Mouse (Mus musculus): ENCODE measurements around the gene Ptk7.

Gene Ptk7

DNA sequence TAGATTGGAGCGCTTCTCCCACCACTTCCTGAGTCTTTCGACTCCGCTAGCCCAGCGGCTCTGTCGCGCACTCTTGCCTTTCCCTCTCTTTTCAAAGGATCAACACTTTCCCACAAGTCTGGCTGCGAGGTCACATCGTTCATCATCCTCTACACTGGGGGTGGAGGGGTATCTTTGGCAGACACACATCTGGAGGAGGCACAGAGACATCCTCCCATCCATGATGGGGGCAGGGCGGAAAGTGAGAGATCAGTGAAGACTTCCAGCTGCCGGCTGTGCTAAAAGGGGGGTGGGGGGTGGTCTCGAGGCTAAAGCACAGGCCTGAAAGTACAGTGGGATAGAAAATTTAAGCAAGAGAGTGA is 72.7 kb downstream of the Ptk7 start:
- DNase-seq (ENCODE audit: low read depth, low spot score): peak; percentile 77

DNA sequence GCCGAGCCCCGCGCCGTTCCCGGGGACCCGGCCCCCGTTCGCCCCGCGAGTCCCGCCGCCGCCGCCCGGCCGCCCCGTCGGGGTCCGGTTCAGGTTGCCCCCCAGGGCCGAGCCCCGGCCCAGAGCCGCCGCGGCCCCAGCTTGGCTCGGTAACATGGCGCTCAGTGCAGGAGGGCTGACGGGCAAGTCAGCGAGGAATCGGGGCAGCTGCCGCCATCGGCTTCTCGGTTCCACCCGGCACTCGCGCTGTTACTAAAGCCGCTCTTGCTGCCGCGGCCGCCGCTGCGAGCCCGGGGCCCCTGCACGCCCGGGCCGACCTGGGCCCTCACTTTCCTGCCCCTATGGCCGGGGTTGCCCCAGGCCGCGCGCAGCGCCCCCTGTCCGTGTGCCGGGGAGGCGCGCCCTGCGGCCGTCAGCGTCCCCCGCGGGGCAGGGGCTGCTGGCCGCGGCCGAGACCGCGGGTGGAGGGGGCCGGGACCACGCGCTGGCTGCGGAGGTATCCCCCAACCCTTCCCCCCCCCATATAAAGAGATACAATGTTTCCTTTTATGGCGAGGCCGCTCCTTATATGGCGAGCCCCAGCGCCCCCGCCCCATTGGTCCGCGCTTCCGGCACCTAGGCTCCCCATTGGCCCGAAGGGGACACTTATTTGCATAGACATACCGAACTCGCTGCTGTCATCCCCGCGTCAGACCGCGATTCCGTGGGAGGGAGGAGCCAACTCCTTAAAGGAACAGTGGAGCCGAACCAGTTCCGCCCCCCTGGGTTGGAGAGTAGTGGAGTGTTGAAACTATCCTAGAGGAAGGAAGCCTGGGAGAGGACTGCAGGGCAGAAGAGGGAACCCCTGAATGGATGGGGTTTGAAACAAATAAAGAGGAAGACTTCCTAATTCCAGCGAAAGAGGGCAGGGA is 73.4 kb downstream of the Ptk7 start, which contains the start of gene Srf:
Srf (minus strand) TSS at position 503 of the 911 bp plus-strand sequence.
- peak; percentile 98 for DNase-seq (ENCODE audit: low read depth, low spot score)

- no peak for DNase-seq (ENCODE audit: low read depth, low spot score)
Measured at GRCm38 (mm10) chr17:46554977-46555672, 74.2 kb downstream of the Ptk7 start.

- DNase-seq (ENCODE audit: low read depth, low spot score): no peak
Measured at GRCm38 (mm10) chr17:46554646-46554976, 74.7 kb downstream of the Ptk7 start.

DNA sequence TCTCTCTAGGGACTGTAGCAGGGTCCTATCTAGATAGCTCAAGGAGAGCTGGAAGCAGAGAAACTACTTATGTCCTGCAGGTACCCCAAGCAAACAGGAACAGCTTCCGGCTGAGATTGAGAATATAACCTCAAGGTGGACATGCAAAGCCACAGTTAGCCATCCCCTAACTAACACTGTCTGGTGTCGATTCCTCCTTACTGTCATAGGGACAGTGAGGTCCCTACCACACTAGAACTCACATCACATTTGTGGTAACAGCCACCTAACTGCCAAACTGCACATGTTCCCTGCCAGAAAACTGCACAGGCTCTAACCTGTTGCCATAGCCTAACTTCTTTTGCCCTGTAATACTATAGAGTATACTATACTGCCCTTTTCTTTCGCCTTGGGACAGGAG is 75.4 kb downstream of the Ptk7 start:
- DNase-seq (ENCODE audit: low read depth, low spot score): no peak

DNA sequence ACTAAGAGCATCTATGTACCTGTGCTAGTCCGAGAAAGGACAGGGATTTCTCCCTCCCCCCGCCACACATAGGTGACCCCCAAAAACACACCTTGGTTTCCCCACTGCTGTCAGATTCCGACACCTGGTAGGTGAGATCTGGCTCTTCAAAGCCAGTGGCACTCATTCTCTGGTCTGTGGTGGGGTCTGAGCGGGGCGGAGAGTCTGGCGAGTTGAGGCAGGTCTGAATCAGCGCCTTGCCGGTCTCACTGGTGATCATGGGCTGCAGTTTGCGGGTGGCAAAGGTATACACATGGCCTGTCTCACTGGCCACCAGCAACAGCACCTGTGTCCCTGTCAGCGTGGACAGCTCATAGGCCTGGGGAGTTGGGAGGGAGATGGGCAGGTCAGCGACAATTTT is 75.8 kb downstream of the Ptk7 start:
- no peak for DNase-seq (ENCODE audit: low read depth, low spot score)

DNA sequence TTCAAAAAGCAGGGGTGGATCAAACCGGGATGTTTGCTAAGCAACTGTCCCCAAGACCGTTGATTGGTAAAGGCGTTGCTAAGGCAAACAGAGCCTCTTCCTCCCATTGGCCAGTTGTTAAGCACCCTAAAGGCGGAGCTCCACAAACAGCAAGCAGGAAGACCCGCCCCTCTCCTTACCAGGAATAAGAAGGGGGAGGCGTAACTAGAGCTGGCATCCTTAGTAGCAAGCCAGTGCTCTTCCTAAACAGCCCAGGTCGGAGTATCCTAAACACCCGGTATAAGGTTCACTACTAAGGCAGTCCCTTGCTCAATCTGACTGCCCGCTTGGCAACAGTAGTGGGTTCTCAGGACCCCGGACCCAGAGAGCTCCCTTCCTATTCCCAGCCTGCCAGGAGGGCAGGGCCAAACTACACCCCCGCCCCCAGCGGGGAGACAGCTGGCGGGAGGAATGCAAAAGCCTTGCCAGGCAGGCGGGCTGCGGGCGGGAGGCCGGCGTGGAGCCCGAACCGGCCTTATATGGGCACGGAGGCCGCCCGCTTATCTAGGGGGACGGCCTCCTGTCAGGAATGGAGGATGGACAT is 76.4 kb downstream of the Ptk7 start:
- DNase-seq (ENCODE audit: low read depth, low spot score): peak; percentile 94

DNA sequence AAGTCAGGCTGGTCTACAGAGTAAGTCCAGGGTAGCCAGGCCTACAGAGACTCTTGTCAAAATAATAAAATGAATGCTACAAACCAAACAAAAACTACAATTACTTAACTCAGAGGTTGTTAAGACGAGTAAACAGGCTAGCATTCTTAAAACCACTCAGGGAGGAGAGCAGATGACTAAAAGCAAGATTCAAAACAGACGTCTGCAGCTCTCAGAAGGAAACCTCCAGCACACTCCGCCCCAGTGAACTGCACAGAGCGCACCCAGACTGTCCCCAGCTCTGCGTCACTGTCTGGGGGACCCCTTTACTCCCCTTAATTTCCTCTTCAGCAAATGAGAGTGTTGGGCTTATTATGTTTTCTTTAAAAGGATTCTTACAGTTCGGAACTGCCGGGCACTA is 77.2 kb downstream of the Ptk7 start:
- no peak for DNase-seq (ENCODE audit: low read depth, low spot score)

DNA sequence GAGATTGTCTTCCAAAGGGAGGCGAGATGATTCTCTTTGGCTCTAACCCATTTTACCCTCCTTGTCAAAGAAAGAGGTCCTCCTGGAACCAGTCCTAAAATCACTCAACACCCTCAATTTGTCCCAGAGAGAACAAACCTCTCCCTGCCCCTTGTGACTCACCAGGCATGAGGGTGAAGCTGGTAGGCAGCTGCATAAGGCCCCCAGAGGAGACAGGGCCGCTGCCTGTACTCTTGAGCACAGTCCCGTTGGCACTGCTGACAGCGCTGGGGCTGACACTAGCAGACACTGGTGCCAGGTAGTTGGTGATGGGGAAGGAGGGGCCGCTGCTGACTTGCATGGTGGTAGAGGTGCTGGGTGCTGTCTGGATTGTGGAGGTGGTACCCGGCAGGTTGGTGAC is 77.9 kb downstream of the Ptk7 start:
- DNase-seq (ENCODE audit: low read depth, low spot score): no peak

- DNase-seq (ENCODE audit: low read depth, low spot score): no peak
Measured at GRCm38 (mm10) chr17:46550904-46551303, 78.4 kb downstream of the Ptk7 start.

- DNase-seq (ENCODE audit: low read depth, low spot score): no peak
Measured at GRCm38 (mm10) chr17:46549642-46550041, 79.7 kb downstream of the Ptk7 start.

DNA sequence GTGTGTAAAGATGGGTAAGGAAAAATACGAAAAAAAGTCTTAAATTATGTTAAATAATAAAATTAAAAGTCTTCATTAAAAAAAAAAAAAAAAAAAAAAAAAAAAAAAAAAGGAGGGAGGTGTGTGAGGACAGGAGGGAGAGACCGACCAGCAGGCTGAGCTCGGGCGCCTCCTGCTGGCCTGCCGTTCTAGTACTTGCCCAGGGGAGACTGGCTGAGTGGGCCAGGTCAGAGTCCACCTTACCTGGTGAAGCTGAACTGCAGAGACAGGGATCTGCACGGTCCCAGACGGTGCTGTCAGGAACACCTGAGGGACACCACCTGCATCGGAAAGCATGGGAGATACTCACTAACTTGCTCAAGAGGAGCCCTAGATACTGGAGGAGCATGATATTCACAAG is 80.1 kb downstream of the Ptk7 start:
- no peak for DNase-seq (ENCODE audit: low read depth, low spot score)

- DNase-seq (ENCODE audit: low read depth, low spot score): no peak
Measured at GRCm38 (mm10) chr17:46548741-46549140, 80.6 kb downstream of the Ptk7 start.

GRCm38 (mm10) chr17:46547923-46548322 is 81.4 kb downstream of the Ptk7 start:
- no peak for DNase-seq (ENCODE audit: low read depth, low spot score)

DNA sequence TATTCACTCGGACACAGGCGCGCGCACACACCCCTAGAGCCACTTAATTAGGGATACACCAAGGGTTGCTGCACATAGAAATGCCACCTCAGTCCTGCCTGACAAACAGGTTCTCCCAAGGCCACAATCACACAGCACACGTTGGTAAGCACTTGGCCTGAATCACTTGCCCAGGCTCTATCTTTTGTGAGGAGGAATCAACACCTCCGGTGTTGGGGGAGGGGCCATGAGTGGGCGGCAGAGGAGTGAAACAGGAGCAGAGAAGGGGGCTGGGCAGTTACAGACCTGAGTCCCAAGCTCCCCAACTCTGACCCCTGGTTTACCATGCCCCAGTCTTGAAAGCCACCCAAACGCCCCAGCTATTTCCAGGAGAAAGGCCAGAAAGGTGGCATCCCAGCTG is 82.3 kb downstream of the Ptk7 start:
- DNase-seq (ENCODE audit: low read depth, low spot score): no peak

DNA sequence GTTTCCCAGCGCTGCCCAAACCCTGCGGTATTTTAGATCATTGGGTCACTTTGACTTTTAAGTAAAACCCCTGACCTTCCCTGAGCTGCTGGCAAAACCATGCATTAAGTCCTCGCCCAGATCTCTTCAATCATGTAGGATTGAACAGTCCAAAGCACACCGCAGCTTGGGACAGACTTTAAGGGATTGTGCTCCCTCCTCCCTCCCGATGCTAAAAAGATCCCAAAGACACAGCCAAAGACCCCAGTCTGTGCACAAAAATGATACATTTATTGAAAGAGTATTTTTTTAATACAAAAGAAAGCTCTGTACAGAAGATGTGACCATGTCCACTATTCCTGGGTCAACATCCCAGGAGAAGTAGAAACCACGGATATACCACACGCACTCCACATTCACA is 82.7 kb downstream of the Ptk7 start:
- DNase-seq (ENCODE audit: low read depth, low spot score): no peak

- peak; percentile 63 for DNase-seq (ENCODE audit: low read depth, low spot score)
Measured at GRCm38 (mm10) chr17:46545813-46546564, 83.3 kb downstream of the Ptk7 start, which contains the start of gene Cul9. Gene Cul9 (minus strand): TSS chr17:46546388.

DNA sequence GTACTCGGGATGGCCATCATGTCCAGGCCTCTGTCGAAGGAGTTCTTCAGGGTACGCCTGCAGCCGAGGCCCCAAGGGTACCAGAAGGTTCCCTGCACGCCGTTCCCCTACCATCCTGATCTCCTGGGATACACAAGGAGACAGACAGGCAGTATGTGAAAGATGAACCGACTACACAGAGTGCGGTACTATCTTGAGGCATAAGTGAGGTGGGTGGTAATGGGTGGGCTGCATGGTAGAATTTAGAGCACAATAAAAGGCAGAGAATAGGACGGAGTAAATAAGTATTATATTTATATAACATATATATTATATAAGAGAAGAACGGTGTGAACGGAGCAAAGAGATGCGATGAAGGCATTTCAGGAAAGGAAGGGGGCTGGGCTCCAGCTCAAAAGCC is 85.6 kb downstream of the Ptk7 start:
- DNase-seq (ENCODE audit: low read depth, low spot score): no peak

- peak; percentile 82 for DNase-seq (ENCODE audit: low read depth, low spot score)
Measured at GRCm38 (mm10) chr17:46525579-46526307, 103.6 kb downstream of the Ptk7 start.

DNA sequence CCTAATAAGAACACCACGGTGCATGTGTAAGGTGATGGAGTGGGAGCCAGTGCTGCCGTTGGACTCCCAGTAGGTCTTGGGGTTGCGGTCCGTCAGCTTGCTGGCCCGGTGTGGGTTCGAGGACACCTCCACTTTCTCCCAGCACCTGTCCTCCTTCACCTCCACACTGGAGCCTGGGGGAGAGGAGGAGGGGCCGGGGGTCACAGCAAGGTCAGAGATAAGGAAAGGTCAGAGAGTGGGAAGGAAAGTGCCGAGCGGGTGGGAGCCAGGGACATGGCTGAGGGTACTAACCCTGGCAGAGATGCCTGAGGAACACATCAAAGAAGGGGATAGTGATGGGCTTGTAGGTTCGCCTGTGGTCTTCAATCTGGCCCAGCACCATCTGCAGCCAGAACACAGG is 104.2 kb downstream of the Ptk7 start:
- DNase-seq (ENCODE audit: low read depth, low spot score): no peak

DNA sequence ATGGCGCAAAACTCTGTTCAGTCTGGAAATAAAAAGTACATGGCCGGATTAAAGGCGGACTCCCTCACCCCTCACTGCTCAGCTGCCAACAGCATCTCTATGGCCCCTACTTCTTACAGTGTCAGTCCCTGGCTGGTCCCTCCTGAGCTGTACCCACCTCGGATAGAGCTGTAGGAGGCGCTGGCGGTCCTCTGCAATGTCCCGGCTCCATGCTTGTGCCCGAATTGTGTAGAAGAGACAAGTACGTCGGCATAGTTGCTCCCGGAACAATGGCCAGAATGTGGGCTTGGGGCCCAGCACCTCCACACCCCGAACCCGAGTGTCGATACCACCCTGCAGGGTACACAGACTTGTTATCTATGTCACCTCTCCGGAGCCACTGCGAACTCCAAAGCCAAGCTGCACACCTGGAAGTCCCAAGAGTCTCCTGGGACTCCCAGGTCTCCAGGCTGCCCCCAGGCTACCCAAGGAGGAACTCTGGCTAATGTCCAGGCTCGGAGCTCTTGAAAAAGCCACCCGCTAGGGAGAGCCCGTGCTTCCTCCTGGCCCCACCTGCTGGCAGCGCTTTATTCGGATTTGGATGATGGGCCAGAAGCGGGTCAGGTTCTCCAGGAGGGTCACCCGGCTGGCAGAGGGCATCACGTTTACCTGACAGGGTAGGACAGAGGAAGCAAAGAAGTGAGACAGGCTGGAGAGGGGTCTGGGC is 107.2 kb downstream of the Ptk7 start:
- no peak for DNase-seq (ENCODE audit: low read depth, low spot score)
